Mouse (Mus musculus): ENCODE data around the gene Nhp2. TPM values are rescaled to one million over a fixed set of nuclear protein-coding genes. Genes with fewer than 3 reads are reported as not detected.

Nhp2 gene
- total RNA-seq, 2 experiments from 2014 or later, result 45.0 to 46.2 TPM

GRCm38 (mm10) chr11:51671376-51671775 is 51.8 kb downstream of the Nhp2 start:
- intact Hi-C loops (cut with DNase I), result no loop called here
- no peak for TF ChIP-seq CTCF (IDR thresholded peaks at IDR 0.05)
- no peak for DNase-seq (ENCODE audit: extremely low spot score in 1 of 2, low spot score in 2 of 2)
- Histone ChIP-seq H3K4me3 (no peak overlapping the region), H3K27ac (no peak overlapping the region)

GRCm38 (mm10) chr11:51673291-51673690 is 53.8 kb downstream of the Nhp2 start:
- intact Hi-C loops (cut with DNase I), result no loop called here
- no peak for TF ChIP-seq CTCF (IDR thresholded peaks at IDR 0.05)
- no peak for DNase-seq (ENCODE audit: extremely low spot score in 1 of 2, low spot score in 2 of 2)
- no peak overlapping the region for H3K4me3 ChIP-seq
- no peak overlapping the region for H3K27ac ChIP-seq

Other genes starting within 250 kb of the Nhp2 start
- gene Phykpl, start 35.0 kb upstream of the Nhp2 start, total RNA-seq (2021), result 1 to 10 TPM; 7.8 to 8.2 TPM
- 100 to 1,000 TPM; 120 to 127 TPM for gene Hnrnpab, start 12.9 kb upstream of the Nhp2 start, total RNA-seq (2021)
- gene Rmnd5b, start 16.2 kb downstream of the Nhp2 start, total RNA-seq (2021), result 10 to 100 TPM; 56.1 to 61.9 TPM
- 10 to 100 TPM; 10.4 to 14.3 TPM for gene N4bp3, start 31.1 kb downstream of the Nhp2 start, total RNA-seq (2021)
- 1 to 10 TPM; 1.8 to 1.9 TPM for gene D930048N14Rik, start 31.2 kb downstream of the Nhp2 start, total RNA-seq (2021)
- gene 0610009B22Rik, start 69.1 kb downstream of the Nhp2 start, total RNA-seq (2021), result 10 to 100 TPM; 32.4 to 35.2 TPM
- gene Sec24a, start 143.9 kb downstream of the Nhp2 start, total RNA-seq (2021), result 10 to 100 TPM; 21.0 to 21.2 TPM
- 10 to 100 TPM; 61.0 to 65.0 TPM for gene Sar1b, start 144.0 kb downstream of the Nhp2 start, total RNA-seq (2021)
- 10 to 100 TPM; 49.6 to 60.3 TPM for gene Jade2, start 237.9 kb downstream of the Nhp2 start, total RNA-seq (2021)